Mouse (Mus musculus): Measurements from ENCODE around the gene Cbln4. TPM values are rescaled to one million over a fixed set of nuclear protein-coding genes. Genes with fewer than 3 reads are reported as not detected.

The Cbln4 gene
- polyA plus RNA-seq (2015; fragmentation: Nextera tagmentation; extraction: Ambion mirVana), result 0.04 and 0.09 TPM in 2 replicates

DNA sequence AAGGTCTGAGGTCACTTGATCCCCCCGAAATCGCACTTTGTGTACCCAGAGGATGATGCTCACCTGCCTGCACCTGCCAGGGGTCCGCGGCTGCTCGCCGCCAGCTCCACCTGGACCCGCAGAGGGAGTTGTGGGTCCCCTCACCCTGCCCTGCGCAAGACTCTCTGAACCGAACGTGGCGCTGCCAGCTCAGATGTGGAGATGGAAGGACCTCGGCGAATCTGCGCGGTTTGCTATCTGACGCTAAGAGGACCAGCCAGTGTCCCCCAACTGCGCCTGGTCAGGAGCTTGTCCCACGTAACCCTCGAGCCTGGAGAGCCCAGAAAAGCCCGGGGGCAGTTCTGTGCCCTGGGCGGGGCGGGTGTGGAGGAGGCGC is at the start of gene Cbln4:
Gene Cbln4, minus strand, starts transcription at position 232 of the 376 bp plus-strand sequence.
- DNase-seq (ENCODE audit: low spot score), result no peak

DNA sequence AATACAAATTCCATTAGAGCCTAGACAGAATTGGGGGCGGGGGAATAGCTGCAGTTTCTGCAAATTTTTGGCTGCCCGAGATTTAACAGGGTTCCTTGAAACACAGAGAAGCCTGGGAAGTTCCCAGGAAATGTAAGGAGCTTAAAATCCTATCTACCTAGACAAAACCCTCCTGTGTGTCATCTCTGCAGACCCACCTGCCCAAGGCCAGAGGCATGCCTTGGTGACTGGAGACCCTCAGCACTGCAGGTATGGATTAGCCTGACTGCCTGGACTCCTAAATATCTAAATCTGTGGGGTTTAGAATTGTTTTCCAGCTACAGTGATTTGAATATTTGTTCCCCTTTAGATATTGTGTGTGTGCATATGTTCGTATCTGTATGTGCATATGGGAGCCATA is 35.3 kb upstream of the Cbln4 start:
- DNase-seq (ENCODE audit: low spot score), result no peak

DNA sequence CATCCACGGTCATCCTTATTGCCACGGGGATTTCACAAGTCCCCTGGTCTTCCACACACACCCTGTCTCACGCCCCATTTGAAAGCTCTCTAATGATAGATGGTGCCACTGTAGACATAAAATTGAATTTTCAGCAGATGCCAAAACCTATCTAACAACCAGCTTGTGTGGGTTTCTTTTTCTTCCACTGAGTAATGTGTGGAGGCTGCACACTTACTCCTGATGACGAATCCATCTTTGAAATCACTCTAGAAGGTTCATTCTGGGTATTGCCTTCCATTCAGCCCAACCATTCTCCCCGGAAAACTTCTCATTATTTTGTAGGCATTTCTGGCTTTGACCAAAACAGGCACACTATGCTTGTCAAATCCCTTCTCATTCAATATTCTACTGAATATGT is 33.0 kb upstream of the Cbln4 start:
- DNase-seq (ENCODE audit: low spot score), result no peak

DNA sequence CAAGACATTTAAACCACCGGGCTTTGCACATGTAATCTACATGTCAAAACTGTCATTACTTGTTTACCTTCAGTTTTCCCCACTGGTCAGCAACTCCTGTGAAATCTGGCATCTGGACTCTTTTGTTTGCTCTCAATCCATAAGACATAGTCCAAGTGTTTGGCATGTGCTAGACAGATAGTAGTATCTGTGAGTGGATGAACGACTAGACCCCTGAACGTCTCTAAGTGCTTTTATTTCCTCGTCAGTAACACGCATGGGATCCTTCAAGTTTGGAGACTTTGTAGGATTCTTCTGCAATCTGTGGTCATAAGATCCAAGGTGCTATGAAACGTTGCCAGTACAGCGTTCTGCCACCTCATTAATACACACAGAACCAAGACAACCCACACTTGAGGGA is 19.6 kb upstream of the Cbln4 start:
- DNase-seq (ENCODE audit: low spot score), result no peak

DNA sequence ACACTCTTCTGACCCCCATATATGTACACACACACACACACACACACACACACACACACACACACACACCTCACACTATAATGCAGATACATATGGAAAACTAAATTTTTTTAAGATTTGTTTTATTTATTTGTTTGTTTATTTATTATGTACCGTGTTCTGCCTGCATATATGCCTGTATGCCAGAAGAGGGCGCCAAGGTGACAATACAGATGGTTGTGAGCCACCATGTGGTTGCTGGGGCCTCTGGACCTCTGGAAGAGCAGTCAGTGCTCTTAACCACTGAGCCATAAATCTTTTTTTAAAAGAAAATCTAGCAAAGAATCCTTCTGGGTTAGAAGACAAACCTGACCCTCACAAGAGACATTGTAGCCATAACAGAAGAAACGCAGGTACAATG is 16.5 kb upstream of the Cbln4 start:
- no peak for DNase-seq (ENCODE audit: low spot score)

DNA sequence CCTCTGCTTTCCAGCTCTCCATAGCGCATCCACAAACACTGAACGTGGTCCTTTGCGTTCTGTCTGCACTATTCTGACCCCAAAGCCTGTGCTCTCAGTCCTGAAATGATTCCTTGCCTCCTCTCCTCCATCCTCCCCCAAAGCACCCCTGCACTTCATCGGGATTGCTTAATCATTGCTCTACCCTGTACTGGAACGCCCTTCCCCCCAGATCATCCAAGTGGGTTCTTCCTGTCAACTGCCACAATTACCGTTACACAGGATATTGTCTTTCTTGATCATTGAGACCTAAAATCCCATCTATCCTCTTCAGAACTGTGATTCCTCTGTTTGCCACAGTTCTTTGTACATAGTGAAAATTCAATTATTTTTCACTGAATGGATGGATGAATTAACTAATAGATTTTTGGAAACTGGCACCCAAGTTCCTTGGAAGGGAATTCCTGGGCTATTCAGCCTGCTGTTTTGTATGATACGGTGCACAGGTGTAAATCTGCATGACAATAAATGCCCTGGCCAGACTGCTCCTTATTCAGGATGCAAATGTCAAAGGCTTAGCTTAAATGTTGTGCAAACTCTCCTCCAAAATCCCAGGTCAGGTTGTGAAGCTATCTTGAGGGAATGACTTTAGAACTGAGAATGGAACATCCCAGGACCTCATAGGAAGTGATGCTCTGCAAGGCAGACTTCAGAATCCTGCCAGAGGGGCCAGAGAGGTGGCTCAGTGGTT is 15.8 kb upstream of the Cbln4 start:
- no peak for DNase-seq (ENCODE audit: low spot score)

DNA sequence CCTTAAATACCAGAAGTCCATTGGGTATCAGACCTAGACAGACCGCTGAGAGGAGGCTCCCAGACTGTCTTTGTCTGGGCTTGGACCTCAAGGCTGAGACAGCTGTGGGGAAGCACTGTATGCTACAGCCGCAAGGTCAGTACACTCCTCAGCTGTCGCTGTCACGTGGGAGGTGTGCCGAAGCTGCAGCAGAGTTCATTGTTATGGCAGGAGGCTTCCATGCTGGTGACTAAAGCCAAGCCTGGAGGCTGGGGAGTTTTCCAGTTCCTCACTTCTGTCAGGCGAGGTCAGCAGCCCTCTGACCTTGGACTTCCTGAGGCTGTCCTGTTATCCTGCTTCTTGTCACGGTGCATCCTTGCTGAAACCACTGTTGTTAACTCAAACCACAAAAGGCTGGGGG is 2.7 kb upstream of the Cbln4 start:
- DNase-seq (ENCODE audit: low spot score), result no peak

- DNase-seq (ENCODE audit: low spot score), result no peak
These were observed 545 bp downstream of the Cbln4 start for GRCm38 (mm10) chr2:172042607-172043234.

- no peak for DNase-seq (ENCODE audit: low spot score)
These were observed 1.1 kb downstream of the Cbln4 start for GRCm38 (mm10) chr2:172042125-172042524.

DNA sequence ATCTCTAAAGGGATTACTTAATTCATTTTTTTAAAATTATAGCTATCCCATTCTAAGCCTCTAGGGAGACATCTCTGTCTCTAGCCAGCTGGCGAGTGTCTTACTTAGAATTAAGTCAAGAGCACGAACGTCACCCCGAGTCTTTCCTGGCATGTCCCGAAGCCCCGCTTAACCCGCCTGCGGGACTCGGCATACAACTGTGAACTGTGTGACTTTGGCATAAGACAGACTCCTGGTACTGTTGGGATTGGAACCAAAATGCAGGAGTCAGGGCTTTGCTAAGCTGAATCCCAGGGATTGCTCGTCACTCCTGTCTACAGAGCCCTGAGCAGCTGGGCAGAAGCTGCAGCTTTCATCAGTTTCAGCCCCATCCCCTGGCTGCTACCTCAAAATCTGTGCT is 2.4 kb downstream of the Cbln4 start:
- DNase-seq (ENCODE audit: low spot score), result no peak

- DNase-seq (ENCODE audit: low spot score), result no peak
These were observed 3.7 kb downstream of the Cbln4 start for GRCm38 (mm10) chr2:172039601-172040000.

DNA sequence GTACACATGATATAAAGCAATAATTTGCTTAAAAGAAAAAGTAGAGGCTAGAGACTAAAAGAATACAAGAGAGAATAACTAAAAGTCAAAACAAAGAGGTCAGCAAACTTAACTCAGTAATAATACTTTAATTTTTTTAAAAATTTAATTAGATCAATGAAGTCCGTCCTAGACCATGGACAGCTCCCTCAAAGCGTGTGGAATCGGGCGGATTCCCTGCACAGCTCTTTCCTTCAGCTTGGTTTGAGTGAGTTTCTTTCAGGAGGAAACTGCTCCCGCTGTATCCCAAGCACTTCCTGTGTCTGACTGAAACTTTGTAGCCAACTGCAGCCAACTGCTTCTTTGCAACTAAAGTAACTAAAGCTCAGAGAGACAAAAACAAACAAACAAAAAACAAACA is 9.0 kb downstream of the Cbln4 start:
- DNase-seq (ENCODE audit: low spot score), result no peak

DNA sequence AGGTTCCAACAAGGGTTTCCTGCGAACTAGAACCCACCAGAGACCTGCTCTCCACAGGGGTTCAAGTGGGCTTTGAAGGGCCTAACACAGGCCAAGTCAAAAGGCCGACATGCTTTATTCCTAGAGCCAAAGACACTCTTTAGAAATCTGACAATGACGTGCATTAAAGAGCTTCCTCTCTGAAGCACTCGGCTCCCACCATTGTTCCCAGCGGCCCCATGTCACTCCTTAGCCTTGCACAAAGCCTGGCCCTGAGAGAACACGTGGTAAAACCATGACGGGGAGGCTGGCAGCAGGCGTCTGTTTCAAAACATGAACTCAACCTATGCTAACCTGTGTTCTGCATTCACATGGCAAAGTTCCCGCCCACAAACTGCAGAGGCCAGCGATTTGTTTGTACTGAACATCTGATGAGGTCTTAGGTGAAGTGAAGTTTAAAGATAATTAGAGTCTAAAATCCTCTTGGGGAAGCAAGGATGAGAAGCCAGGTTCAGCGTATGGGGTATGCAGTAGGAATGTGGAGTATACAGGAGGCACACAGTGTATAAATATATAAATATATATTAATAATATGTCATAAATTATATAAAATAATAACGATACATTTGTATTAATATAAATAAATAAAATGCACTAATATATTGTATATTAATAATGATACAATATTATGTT is 17.7 kb downstream of the Cbln4 start:
- DNase-seq (ENCODE audit: low spot score), result no peak

DNA sequence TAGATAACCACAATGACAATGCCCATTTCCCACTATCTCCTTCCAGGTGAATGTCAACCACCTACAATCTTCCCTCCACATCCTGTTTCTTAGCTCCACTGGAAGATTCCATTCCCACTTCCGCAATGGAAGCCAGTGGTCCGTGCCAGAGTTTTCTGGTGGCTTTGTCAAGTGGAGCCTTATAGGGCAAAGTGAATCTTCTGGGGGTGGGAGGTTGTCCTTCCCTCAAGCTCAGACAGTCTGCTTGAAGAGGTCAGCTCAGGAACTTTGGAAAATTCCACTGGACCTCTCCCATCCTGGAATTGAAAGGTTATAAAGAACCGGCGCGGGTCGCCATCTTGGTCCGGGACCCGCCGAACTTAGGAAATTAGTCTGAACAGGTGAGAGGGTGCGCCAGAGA is 36.5 kb downstream of the Cbln4 start:
- DNase-seq (ENCODE audit: low spot score), result no peak

DNA sequence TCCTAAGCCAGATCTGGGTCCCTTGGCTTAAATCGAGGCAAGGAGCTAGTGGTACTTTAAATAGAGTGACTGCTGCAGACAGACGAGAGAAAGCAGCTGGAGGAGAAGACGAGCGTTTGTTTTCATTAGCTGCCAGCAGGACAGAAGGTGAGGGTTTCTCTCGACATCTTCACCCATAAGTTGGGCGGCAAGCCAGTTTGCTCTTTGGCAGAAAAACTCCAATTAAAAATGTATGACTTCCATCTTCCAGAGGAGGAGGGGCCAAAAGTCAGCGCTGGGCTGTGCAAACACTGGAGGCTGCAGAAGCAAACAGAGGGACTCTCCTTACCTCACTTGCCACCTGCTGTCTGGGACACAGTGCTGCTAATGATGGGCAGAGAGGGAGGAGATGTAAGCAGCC is 37.3 kb downstream of the Cbln4 start:
- DNase-seq (ENCODE audit: low spot score), result no peak

DNA sequence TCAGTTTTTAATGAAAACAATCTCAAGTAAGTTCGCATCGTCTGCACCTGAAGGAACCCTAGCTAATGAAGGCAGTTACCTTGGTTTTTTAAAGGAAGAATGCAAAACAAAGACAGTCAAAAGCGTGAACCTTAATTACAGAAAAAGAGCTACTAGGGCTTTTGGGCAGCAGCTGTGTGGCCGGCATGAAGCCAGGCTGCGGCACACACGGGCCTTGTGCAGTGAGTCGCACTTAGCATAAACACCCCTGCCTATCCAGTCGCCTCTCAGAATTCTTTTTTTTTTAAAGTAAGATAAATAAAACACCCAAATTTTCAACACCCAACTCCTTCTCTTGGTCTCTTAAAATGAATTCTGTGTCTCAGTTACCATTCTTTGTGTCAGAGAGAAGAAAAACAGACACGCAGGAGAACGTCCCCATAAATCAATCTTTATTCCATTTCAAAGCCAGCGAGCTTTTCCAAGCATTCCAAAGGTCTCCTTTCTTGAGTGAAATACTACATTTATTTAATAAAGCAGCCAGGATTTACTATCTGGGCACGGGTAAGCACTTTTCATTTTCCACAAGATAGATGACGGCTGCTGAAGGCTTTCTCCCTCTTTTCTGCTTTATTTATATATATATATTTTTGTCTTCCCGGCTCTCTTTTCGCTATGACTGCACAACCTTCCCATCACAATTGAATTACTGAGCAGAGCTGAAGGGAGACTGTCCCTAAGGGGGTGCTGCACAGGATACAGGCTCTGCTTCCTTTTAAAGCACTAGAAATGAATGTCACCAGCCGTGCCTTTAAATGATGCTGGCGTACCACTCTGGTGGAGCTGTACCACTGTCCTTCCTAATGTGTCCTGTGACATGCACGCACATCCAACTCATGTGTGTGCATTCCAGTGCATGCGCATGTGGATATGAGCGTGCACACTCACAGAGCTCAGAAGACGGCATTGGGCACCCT is 39.0 kb downstream of the Cbln4 start:
- no peak for DNase-seq (ENCODE audit: low spot score)

GRCm38 (mm10) chr2:171996979-171997686 is 46.1 kb downstream of the Cbln4 start:
- DNase-seq (ENCODE audit: low spot score), result no peak

DNA sequence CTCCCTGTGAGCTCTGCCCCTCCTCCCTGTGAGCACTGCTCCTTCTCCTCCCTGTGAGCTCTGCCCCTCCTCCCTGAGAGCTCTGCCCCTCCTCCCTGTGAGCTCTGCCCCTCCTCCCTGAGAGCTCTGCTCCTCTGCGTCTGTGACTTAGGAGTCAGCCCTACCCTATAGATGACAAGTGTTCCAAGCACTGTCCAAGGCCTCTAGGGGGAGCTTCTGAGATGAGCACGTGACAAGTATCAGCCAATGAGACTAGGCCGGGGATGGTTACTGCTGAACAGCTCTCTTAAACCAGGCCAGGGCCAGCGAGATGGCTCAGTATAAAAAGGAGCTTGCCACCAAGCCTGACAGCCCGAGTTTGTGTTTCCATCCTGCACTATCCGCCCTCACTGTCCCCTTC is 48.4 kb downstream of the Cbln4 start:
- DNase-seq (ENCODE audit: low spot score), result no peak

GRCm38 (mm10) chr2:171994240-171994639 is 49.0 kb downstream of the Cbln4 start:
- no peak for DNase-seq (ENCODE audit: low spot score)

GRCm38 (mm10) chr2:171986686-171987085 is 56.6 kb downstream of the Cbln4 start:
- DNase-seq (ENCODE audit: low spot score), result no peak
